Mouse (Mus musculus) heart, embryonic 13.5 days (tissue): ENCODE measurements at regions not wholly inside any gene's neighbourhood (a gene's known extent, or its start where the extent isn't known, plus 50 kb on each side); places are given as distances from the start of the nearest gene placed in this dataset.

Experiments
- ATAC-seq: fragments of 200-750 bp; cut with Nextera tagmentation; 2 replicates; pipeline ENCODE4 v1.8.0; 2017; ENCODE audit warnings: moderate TSS enrichment; ENCODE audit not compliant: insufficient number of reproducible peaks, low FRiP score, low TSS enrichment; ENCODE audit errors: extremely low read depth
- H3K27ac ChIP-seq: fragments of 300-500 bp; sonication (generic); replicated peaks from 2 replicates; pipeline ENCODE4 v1.5.1; 2015; ENCODE audit warnings: moderate library complexity, mild to moderate bottlenecking, inconsistent platforms
- H3K27me3 ChIP-seq: fragments of 300-500 bp; sonication (generic); replicated peaks from 2 replicates; pipeline ENCODE4 v1.6.1; 2015; ENCODE audit warnings: mild to moderate bottlenecking, inconsistent platforms
- H3K36me3 ChIP-seq: fragments of 300-500 bp; sonication (generic); 2 replicates; pipeline ENCODE4 v1.6.1; 2015; ENCODE audit warnings: mild to moderate bottlenecking, inconsistent platforms
- H3K4me1 ChIP-seq: fragments of 300-500 bp; sonication (generic); 2 replicates; pipeline ENCODE4 v1.6.1; 2015; ENCODE audit warnings: inconsistent platforms
- H3K4me2 ChIP-seq: fragments of 300-500 bp; sonication (generic); 2 replicates; pipeline ENCODE4 v1.6.1; 2015; ENCODE audit warnings: inconsistent platforms, mild to moderate bottlenecking, moderate library complexity
- H3K4me3 ChIP-seq: fragments of 300-500 bp; sonication (generic); 2 replicates; pipeline ENCODE4 v1.5.1; 2015; ENCODE audit warnings: moderate library complexity, mild to moderate bottlenecking, inconsistent platforms
- H3K9ac ChIP-seq: fragments of 300-500 bp; sonication (generic); 2 replicates; pipeline ENCODE4 v1.6.1; 2015; ENCODE audit warnings: inconsistent platforms, mild to moderate bottlenecking, moderate library complexity
- H3K9me3 ChIP-seq: fragments of 300-500 bp; sonication (generic); 2 replicates; pipeline ENCODE4 v1.6.1; 2016; ENCODE audit warnings: inconsistent platforms
- WGBS: fragments of 180-500 bp; shearing (Covaris S2); methylation state at CpG from one replicate; pipeline ENCODE4 v1.1.7; 2015; ENCODE audit warnings: mixed read lengths; 5-methylcytosine and 5-hydroxymethylcytosine counted together

GRCm38 (mm10) chr2:61071025-61071424 lies 108.0 kb upstream of the Rbms1 start:
- Histone ChIP-seq H3K4me3 (no peak overlapping the region), H3K36me3 (no peaks in the 10 kb centered on the region), H3K27me3 (no peaks in the 10 kb centered on the region), H3K4me1 (peaks cover 10% of the 10 kb centered on the region), H3K9ac (no peak overlapping the region), H3K9me3 (no peaks in the 10 kb centered on the region), H3K27ac (peak overlapping the region; percentile 7; the same call in 1 of the 2 replicates), H3K4me2 (no peak overlapping the region)
- ATAC-seq: no peak
- WGBS: 18% methylated on average over 3 of the region's 3 CpGs

GRCm38 (mm10) chr2:61067877-61068276 lies 104.9 kb upstream of the Rbms1 start:
- no peak overlapping the region for H3K4me2 ChIP-seq
- no peak for ATAC-seq
- no peaks in the 10 kb centered on the region for H3K27me3 ChIP-seq
- H3K9ac ChIP-seq: no peak overlapping the region
- H3K4me3 ChIP-seq: no peak overlapping the region
- WGBS: 85% methylated on average over 2 of the region's 2 CpGs
- H3K4me1 ChIP-seq: peaks cover 10% of the 10 kb centered on the region
- no peaks in the 10 kb centered on the region for H3K9me3 ChIP-seq
- H3K36me3 ChIP-seq: no peaks in the 10 kb centered on the region
- no peak overlapping the region for H3K27ac ChIP-seq

- Histone ChIP-seq H3K9ac (no peak overlapping the region), H3K4me1 (peaks cover 24% of the 10 kb centered on the region), H3K4me3 (no peak overlapping the region), H3K27me3 (no peaks in the 10 kb centered on the region), H3K36me3 (no peaks in the 10 kb centered on the region), H3K4me2 (no peak overlapping the region), H3K27ac (no peak overlapping the region), H3K9me3 (no peaks in the 10 kb centered on the region)
- WGBS: 51% methylated on average over 2 of the region's 2 CpGs
- no peak for ATAC-seq
Observed at GRCm38 (mm10) chr2:61062125-61062524, 99.1 kb upstream of the Rbms1 start.

- H3K4me3 ChIP-seq: no peak overlapping the region
- H3K27ac ChIP-seq: no peak overlapping the region
- ATAC-seq: no peak
- no peak overlapping the region for H3K9ac ChIP-seq
- 70% methylated on average over 1 of the region's 1 CpGs for WGBS
- no peaks in the 10 kb centered on the region for H3K36me3 ChIP-seq
- H3K4me1 ChIP-seq: peaks cover 24% of the 10 kb centered on the region
- H3K9me3 ChIP-seq: no peaks in the 10 kb centered on the region
- H3K27me3 ChIP-seq: no peaks in the 10 kb centered on the region
- H3K4me2 ChIP-seq: no peak overlapping the region
Observed at GRCm38 (mm10) chr2:61060906-61061305, 97.9 kb upstream of the Rbms1 start.

- Histone ChIP-seq H3K9ac (no peak overlapping the region), H3K4me2 (peak overlapping the region; percentile 23), H3K36me3 (no peaks in the 10 kb centered on the region), H3K4me1 (peaks cover 24% of the 10 kb centered on the region), H3K27ac (peak overlapping the region; percentile 22; the same call in 1 of the 2 replicates), H3K9me3 (no peaks in the 10 kb centered on the region), H3K4me3 (no peak overlapping the region), H3K27me3 (no peaks in the 10 kb centered on the region)
- 29% methylated on average over 6 of the region's 6 CpGs for WGBS
- ATAC-seq: no peak
Observed at GRCm38 (mm10) chr2:61058545-61059235, 95.7 kb upstream of the Rbms1 start.

- H3K36me3 ChIP-seq: no peaks in the 10 kb centered on the region
- 61% methylated on average over 9 of the region's 9 CpGs for WGBS
- no peak for ATAC-seq
- no peak overlapping the region for H3K4me3 ChIP-seq
- H3K4me1 ChIP-seq: no peaks in the 10 kb centered on the region
- no peak overlapping the region for H3K27ac ChIP-seq
- no peak overlapping the region for H3K4me2 ChIP-seq
- H3K9me3 ChIP-seq: no peaks in the 10 kb centered on the region
- no peaks in the 10 kb centered on the region for H3K27me3 ChIP-seq
- H3K9ac ChIP-seq: no peak overlapping the region
Observed at GRCm38 (mm10) chr2:61052296-61052695, 89.3 kb upstream of the Rbms1 start.

- no peak for ATAC-seq
- WGBS: 80% methylated on average over 8 of the region's 8 CpGs
Observed at GRCm38 (mm10) chr2:61051808-61052207, 88.8 kb upstream of the Rbms1 start.

GRCm38 (mm10) chr2:61046111-61046767 lies 83.2 kb upstream of the Rbms1 start:
- Histone ChIP-seq H3K36me3 (no peaks in the 10 kb centered on the region), H3K4me1 (peaks cover 21% of the 10 kb centered on the region), H3K27ac (peak overlapping the region; percentile 51), H3K9ac (no peak overlapping the region), H3K9me3 (no peaks in the 10 kb centered on the region), H3K4me2 (no peak overlapping the region), H3K4me3 (no peak overlapping the region), H3K27me3 (no peaks in the 10 kb centered on the region)
- ATAC-seq: no peak
- 47% methylated on average over 5 of the region's 5 CpGs for WGBS

More at GRCm38 (mm10) chr2:61051808-61052207, 88.8 kb upstream of the Rbms1 start:
- no peaks in the 10 kb centered on the region for H3K36me3 ChIP-seq
- no peak overlapping the region for H3K4me3 ChIP-seq
- no peaks in the 10 kb centered on the region for H3K4me1 ChIP-seq
- H3K9ac ChIP-seq: no peak overlapping the region
- no peaks in the 10 kb centered on the region for H3K27me3 ChIP-seq
- H3K4me2 ChIP-seq: no peak overlapping the region
- H3K27ac ChIP-seq: no peak overlapping the region
- H3K9me3 ChIP-seq: no peaks in the 10 kb centered on the region

GRCm38 (mm10) chr2:61045467-61045866 lies 82.5 kb upstream of the Rbms1 start:
- Histone ChIP-seq H3K4me1 (peaks cover 21% of the 10 kb centered on the region), H3K4me2 (no peak overlapping the region), H3K27ac (peak overlapping the region; percentile 51), H3K9me3 (no peaks in the 10 kb centered on the region), H3K9ac (no peak overlapping the region), H3K36me3 (no peaks in the 10 kb centered on the region), H3K4me3 (no peak overlapping the region), H3K27me3 (no peaks in the 10 kb centered on the region)
- no peak for ATAC-seq
- 58% methylated on average over 6 of the region's 6 CpGs for WGBS

GRCm38 (mm10) chr2:61032920-61033319 lies 69.9 kb upstream of the Rbms1 start:
- no peak overlapping the region for H3K9ac ChIP-seq
- no peaks in the 10 kb centered on the region for H3K9me3 ChIP-seq
- 86% methylated on average over 1 of the region's 1 CpGs for WGBS
- H3K36me3 ChIP-seq: no peaks in the 10 kb centered on the region
- no peak overlapping the region for H3K27ac ChIP-seq
- no peaks in the 10 kb centered on the region for H3K4me1 ChIP-seq
- no peak overlapping the region for H3K4me3 ChIP-seq
- no peak for ATAC-seq
- H3K4me2 ChIP-seq: no peak overlapping the region
- no peaks in the 10 kb centered on the region for H3K27me3 ChIP-seq

- ATAC-seq: no peak
- H3K9ac ChIP-seq: no peak overlapping the region
- no peaks in the 10 kb centered on the region for H3K27me3 ChIP-seq
- no peaks in the 10 kb centered on the region for H3K4me1 ChIP-seq
- no peaks in the 10 kb centered on the region for H3K36me3 ChIP-seq
- H3K9me3 ChIP-seq: no peaks in the 10 kb centered on the region
- no peak overlapping the region for H3K27ac ChIP-seq
- WGBS: 78% methylated on average over 2 of the region's 2 CpGs
- no peak overlapping the region for H3K4me3 ChIP-seq
- H3K4me2 ChIP-seq: no peak overlapping the region
Observed at GRCm38 (mm10) chr2:61029706-61030105, 66.7 kb upstream of the Rbms1 start.

GRCm38 (mm10) chr2:61028578-61028977 lies 65.6 kb upstream of the Rbms1 start:
- WGBS: 81% methylated on average over 2 of the region's 2 CpGs
- no peaks in the 10 kb centered on the region for H3K27me3 ChIP-seq

More at GRCm38 (mm10) chr2:61028578-61028977, 65.6 kb upstream of the Rbms1 start:
- no peak for ATAC-seq
- Histone ChIP-seq H3K4me3 (no peak overlapping the region), H3K9me3 (no peaks in the 10 kb centered on the region), H3K4me2 (no peak overlapping the region), H3K36me3 (no peaks in the 10 kb centered on the region), H3K4me1 (no peaks in the 10 kb centered on the region), H3K9ac (no peak overlapping the region), H3K27ac (no peak overlapping the region)
